Mouse (Mus musculus): ENCODE results near the gene Tbx2. TPM values are rescaled to one million over a fixed set of nuclear protein-coding genes. Genes with fewer than 3 reads are reported as not detected.

The Tbx2 gene
- 5.8 and 6.8 TPM in 2 replicates for polyA plus RNA-seq (2014; fragmentation: Nextera tagmentation; extraction: Ambion mirVana)

DNA sequence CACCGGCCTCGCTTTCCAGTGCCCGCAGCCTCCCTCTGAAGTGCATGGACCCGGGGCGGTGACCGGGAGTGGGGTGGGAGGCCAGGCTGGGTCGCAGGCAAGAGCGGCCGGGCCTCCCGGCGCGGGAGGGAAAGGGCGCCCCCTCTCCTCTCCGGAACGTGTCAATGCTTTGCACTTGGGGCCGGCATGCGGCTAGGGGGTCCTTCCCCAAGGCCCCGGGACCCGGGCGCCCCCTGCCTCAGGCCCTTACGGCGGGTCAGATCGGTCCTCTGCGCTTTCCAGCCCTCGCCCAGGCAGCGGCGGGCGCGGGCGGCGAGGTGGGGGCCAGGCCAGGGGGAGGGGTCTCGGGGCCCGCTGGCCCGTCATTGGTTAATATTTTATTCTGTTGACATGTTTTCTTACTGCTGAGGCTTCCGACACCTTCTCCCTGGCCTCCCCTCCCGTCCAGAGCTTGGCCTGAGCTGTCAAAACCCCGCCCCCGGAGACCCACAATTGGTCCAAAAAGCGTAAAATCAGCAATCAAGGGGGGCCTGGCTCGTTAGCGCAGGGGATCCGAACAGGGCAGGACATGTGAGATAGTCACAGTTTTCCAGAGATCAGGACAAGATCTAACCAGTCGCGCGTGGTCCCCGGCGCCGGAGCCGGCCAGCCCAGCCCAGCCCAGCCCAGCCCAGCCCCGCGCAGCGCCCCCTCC, at the start of gene Tbx2:
Tbx2 (plus strand) TSS at position 321 of the 694 bp plus-strand sequence.
- Histone ChIP-seq H3K4me2 (replicated peaks; ENCODE audit: low read depth, low read length) (peak within 1 kb of the TSS; percentile 87), H3K36me3 (ENCODE audit: control insufficient read depth, insufficient read depth, low read length) (no peaks in the 10 kb centered on the region; the same call in 1 of the 2 replicates), H3K27me3 (ENCODE audit: control insufficient read depth, insufficient read depth, low read length) (peaks cover 17% of the 10 kb centered on the region), H3K4me3 (ENCODE audit: low read depth, low read length) (peak within 1 kb of the TSS; percentile 59), H3K27ac (ENCODE audit: low read length) (peak within 1 kb of the TSS; percentile 78), H3K9ac (replicated peaks; ENCODE audit: low read depth, low read length) (peak within 1 kb of the TSS; percentile 81), H3K4me1 (ENCODE audit: control insufficient read depth, insufficient read depth, low read length) (peaks cover 22% of the 10 kb centered on the region; the same call in 1 of the 2 replicates), H3K9me3 (ENCODE audit: control insufficient read depth, low read depth, low read length) (no peaks in the 10 kb centered on the region)
- peak; percentile 64 for ATAC-seq (ENCODE audit: insufficient number of reproducible peaks, insufficient read depth, low FRiP score, low read depth)
- under 1% methylated on average over 49 of the region's 52 CpGs for WGBS

DNA sequence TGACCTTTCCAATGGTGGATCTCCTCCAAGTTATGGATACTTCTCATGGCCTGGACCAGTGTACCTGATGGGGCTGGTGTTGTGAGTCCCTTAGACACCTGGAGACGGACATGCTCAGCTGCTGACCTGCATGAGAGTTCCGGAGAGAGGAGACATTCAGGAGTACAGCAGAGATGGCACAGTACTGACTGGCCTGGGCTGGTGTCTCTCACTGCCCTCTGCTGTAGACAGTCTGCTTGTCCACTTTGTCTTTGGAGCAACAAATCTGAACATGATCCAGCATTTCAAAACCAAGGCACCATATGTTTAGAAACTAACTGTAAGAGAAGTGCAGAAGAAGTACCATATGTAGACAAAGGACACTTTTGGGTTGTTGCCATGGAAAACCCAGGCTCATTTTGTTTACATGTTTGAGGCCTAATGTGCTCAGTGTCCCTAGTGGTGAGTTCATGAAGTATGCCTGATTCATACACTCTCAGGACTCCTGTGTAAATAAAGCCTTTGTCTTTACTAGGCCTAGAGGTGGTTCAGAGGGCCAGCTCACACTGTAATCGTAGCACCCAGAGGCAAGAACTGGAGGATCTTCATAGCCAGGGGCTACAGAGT, 46.1 kb upstream of the Tbx2 start:
- H3K27ac ChIP-seq (ENCODE audit: low read length) = peak overlapping the region; percentile 29; the same call in 1 of the 2 replicates
- no peak overlapping the region for H3K4me3 ChIP-seq (ENCODE audit: low read depth, low read length)
- 0 out of 2 replicates have a peak, but pooled peaks have one; percentile 53 for ATAC-seq (ENCODE audit: insufficient number of reproducible peaks, insufficient read depth, low FRiP score, low read depth)
- no peaks in the 10 kb centered on the region for H3K36me3 ChIP-seq (ENCODE audit: control insufficient read depth, insufficient read depth, low read length)
- H3K4me2 ChIP-seq (replicated peaks; ENCODE audit: low read depth, low read length) = no peak overlapping the region
- H3K4me1 ChIP-seq (ENCODE audit: control insufficient read depth, insufficient read depth, low read length) = 0 out of 2 replicates have a peak, but pooled peaks cover 4% of the 10 kb centered on the region
- WGBS = 66% methylated on average over 3 of the region's 3 CpGs
- H3K9me3 ChIP-seq (ENCODE audit: control insufficient read depth, low read depth, low read length) = no peaks in the 10 kb centered on the region
- H3K27me3 ChIP-seq (ENCODE audit: control insufficient read depth, insufficient read depth, low read length) = no peaks in the 10 kb centered on the region
- H3K9ac ChIP-seq (replicated peaks; ENCODE audit: low read depth, low read length) = no peak overlapping the region

DNA sequence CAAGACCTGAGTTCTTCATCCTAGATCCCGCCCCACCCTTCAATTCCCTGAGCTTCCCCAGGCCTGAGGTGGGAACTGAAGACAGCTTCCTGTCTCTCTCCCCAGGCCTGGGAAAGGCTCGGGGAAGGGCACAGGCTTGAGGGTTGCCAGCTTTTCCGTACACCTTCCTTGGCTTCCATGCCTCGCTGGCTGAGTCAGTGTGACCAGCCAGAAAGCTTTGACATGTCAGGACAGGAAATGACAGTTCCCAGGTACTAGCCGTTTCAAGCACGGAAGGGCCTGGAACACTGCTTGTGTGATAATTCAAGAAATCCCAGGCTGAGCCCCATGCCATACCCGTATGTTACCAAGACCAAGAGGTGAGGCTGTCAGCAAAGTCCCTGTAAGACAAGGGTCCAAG, 42.6 kb upstream of the Tbx2 start:
- WGBS = 83% methylated on average over 7 of the region's 7 CpGs
- no peak for ATAC-seq (ENCODE audit: insufficient number of reproducible peaks, insufficient read depth, low FRiP score, low read depth)
- no peaks in the 10 kb centered on the region for H3K9me3 ChIP-seq (ENCODE audit: control insufficient read depth, low read depth, low read length)
- no peaks in the 10 kb centered on the region for H3K27me3 ChIP-seq (ENCODE audit: control insufficient read depth, insufficient read depth, low read length)
- H3K4me2 ChIP-seq (replicated peaks; ENCODE audit: low read depth, low read length) = no peak overlapping the region
- no peak overlapping the region for H3K9ac ChIP-seq (replicated peaks; ENCODE audit: low read depth, low read length)
- no peak overlapping the region for H3K4me3 ChIP-seq (ENCODE audit: low read depth, low read length)
- no peaks in the 10 kb centered on the region for H3K36me3 ChIP-seq (ENCODE audit: control insufficient read depth, insufficient read depth, low read length)
- peaks cover 10% of the 10 kb centered on the region; the same call in 1 of the 2 replicates for H3K4me1 ChIP-seq (ENCODE audit: control insufficient read depth, insufficient read depth, low read length)
- no peak overlapping the region for H3K27ac ChIP-seq (ENCODE audit: low read length)

DNA sequence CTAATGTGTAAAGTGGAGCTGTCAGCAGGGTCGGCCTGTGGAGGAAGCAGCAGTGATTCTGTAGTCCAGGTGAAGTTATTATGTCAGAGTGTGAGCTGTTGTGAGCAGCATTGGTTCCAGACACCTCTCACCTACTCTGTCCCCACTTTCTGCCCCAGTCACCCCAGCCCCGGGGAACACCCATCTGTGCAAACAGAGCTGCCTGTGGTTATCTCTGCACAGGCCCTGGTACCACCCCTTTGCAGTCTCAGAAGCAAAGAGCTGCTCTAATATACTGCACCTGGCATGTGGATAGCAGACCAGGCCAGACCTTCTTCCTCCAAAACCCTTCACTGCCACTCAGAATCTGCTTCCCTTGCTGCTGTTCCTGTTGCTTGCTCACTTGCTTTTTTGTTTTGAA, 42.1 kb upstream of the Tbx2 start:
- no peaks in the 10 kb centered on the region for H3K27me3 ChIP-seq (ENCODE audit: control insufficient read depth, insufficient read depth, low read length)
- WGBS = 52% methylated on average over 2 of the region's 2 CpGs
- H3K4me1 ChIP-seq (ENCODE audit: control insufficient read depth, insufficient read depth, low read length) = peaks cover 10% of the 10 kb centered on the region; the same call in 1 of the 2 replicates
- peak; percentile 47; the same call in 1 of the 2 replicates for ATAC-seq (ENCODE audit: insufficient number of reproducible peaks, insufficient read depth, low FRiP score, low read depth)
- H3K4me3 ChIP-seq (ENCODE audit: low read depth, low read length) = no peak overlapping the region
- peak overlapping the region; percentile 62; the same call in 1 of the 2 replicates for H3K27ac ChIP-seq (ENCODE audit: low read length)
- no peak overlapping the region for H3K4me2 ChIP-seq (replicated peaks; ENCODE audit: low read depth, low read length)
- H3K9me3 ChIP-seq (ENCODE audit: control insufficient read depth, low read depth, low read length) = no peaks in the 10 kb centered on the region
- no peaks in the 10 kb centered on the region for H3K36me3 ChIP-seq (ENCODE audit: control insufficient read depth, insufficient read depth, low read length)
- H3K9ac ChIP-seq (replicated peaks; ENCODE audit: low read depth, low read length) = no peak overlapping the region

DNA sequence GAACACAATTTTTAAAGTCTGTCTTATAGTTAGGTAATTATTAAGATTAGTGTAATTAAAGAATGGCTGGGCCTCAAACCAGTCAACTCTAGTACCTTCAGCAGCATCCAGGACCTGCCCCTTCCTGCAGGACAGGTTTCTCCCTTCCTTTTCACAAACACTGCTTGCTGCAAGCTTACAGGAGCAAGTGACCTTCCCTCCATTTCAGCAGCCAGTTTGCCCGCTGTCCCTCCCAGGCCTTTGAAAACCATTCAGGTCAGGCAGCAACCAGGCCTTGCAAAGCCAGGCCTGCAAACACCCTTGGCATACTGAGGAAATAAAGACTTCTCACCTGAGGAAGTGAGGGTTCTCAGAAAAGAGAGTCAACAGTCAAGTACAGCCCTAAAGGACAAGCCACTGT, 41.1 kb upstream of the Tbx2 start:
- no peaks in the 10 kb centered on the region for H3K36me3 ChIP-seq (ENCODE audit: control insufficient read depth, insufficient read depth, low read length)
- 57% methylated on average over 1 of the region's 1 CpGs for WGBS
- no peaks in the 10 kb centered on the region for H3K9me3 ChIP-seq (ENCODE audit: control insufficient read depth, low read depth, low read length)
- H3K27me3 ChIP-seq (ENCODE audit: control insufficient read depth, insufficient read depth, low read length) = no peaks in the 10 kb centered on the region
- no peak overlapping the region for H3K4me2 ChIP-seq (replicated peaks; ENCODE audit: low read depth, low read length)
- H3K27ac ChIP-seq (ENCODE audit: low read length) = peak overlapping the region; percentile 62; the same call in 1 of the 2 replicates
- H3K9ac ChIP-seq (replicated peaks; ENCODE audit: low read depth, low read length) = no peak overlapping the region
- ATAC-seq (ENCODE audit: insufficient number of reproducible peaks, insufficient read depth, low FRiP score, low read depth) = no peak
- peaks cover 5% of the 10 kb centered on the region; the same call in 1 of the 2 replicates for H3K4me1 ChIP-seq (ENCODE audit: control insufficient read depth, insufficient read depth, low read length)
- H3K4me3 ChIP-seq (ENCODE audit: low read depth, low read length) = no peak overlapping the region

DNA sequence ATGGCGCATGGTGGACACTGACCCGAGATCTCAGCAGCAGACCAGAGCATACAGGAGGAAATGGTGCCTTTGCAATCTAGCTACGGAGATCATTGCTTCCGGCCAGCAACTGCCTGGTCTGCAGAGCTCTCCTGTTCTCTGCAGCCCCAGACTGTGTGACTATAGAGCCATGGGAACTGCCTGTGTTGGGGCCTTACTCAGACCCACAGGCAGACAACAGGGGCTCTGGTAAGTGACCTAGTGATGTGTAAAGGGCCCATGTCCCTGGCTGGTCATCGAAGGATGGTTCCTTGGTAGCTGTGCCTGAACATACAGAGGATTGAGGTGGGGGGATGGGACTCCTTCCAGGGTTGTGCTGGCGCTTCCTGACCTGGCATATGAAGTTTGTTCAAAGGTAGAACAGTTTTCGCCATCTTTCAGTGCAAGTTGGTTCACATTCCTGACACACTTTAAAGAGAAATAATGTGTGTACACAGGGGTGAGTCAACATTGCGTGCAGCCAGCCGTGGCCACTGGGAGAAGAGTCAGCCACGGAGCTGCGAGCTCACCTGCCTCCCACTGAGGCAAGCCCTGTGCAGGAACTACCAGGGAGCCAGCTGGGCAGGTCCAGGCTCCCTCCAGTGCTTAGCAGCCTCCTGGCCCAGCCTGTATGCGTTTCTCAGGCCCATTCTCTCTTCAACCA, 39.7 kb upstream of the Tbx2 start:
- Histone ChIP-seq H3K9ac (replicated peaks; ENCODE audit: low read depth, low read length) (no peak overlapping the region), H3K9me3 (ENCODE audit: control insufficient read depth, low read depth, low read length) (no peaks in the 10 kb centered on the region), H3K4me2 (replicated peaks; ENCODE audit: low read depth, low read length) (no peak overlapping the region), H3K36me3 (ENCODE audit: control insufficient read depth, insufficient read depth, low read length) (no peaks in the 10 kb centered on the region), H3K27me3 (ENCODE audit: control insufficient read depth, insufficient read depth, low read length) (no peaks in the 10 kb centered on the region), H3K4me1 (ENCODE audit: control insufficient read depth, insufficient read depth, low read length) (peaks cover 5% of the 10 kb centered on the region; the same call in 1 of the 2 replicates), H3K4me3 (ENCODE audit: low read depth, low read length) (no peak overlapping the region), H3K27ac (ENCODE audit: low read length) (peak overlapping the region; percentile 82; the same call in 1 of the 2 replicates)
- peak; percentile 81 for ATAC-seq (ENCODE audit: insufficient number of reproducible peaks, insufficient read depth, low FRiP score, low read depth)
- 68% methylated on average over 12 of the region's 12 CpGs for WGBS

DNA sequence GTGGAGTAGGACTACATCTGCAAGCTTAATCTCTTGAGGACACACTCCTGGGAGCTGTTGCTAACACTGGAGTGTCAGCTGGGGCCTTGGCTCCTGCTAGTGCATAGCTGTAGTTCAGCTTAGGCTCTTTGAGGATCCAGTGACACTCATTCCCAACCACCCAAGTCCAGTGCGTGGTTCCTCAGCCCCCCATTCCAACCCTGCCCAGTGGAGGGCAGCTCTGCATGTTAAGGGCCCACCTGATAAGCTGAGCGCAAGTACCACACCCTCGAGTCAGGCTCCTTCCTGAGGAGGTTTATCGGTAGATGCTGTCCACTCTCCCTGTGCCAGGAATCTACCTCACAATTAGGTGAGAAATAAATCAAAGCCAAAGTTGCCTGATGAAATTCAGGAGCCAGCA, 32.9 kb upstream of the Tbx2 start:
- Histone ChIP-seq H3K4me2 (replicated peaks; ENCODE audit: low read depth, low read length) (no peak overlapping the region), H3K27me3 (ENCODE audit: control insufficient read depth, insufficient read depth, low read length) (no peaks in the 10 kb centered on the region), H3K36me3 (ENCODE audit: control insufficient read depth, insufficient read depth, low read length) (no peaks in the 10 kb centered on the region; the same call in 1 of the 2 replicates), H3K27ac (ENCODE audit: low read length) (no peak overlapping the region), H3K9me3 (ENCODE audit: control insufficient read depth, low read depth, low read length) (no peaks in the 10 kb centered on the region), H3K4me3 (ENCODE audit: low read depth, low read length) (no peak overlapping the region), H3K4me1 (ENCODE audit: control insufficient read depth, insufficient read depth, low read length) (no peaks in the 10 kb centered on the region), H3K9ac (replicated peaks; ENCODE audit: low read depth, low read length) (no peak overlapping the region)
- ATAC-seq (ENCODE audit: insufficient number of reproducible peaks, insufficient read depth, low FRiP score, low read depth) = peak; percentile 59; the same call in 1 of the 2 replicates
- WGBS = 48% methylated on average over 4 of the region's 4 CpGs

DNA sequence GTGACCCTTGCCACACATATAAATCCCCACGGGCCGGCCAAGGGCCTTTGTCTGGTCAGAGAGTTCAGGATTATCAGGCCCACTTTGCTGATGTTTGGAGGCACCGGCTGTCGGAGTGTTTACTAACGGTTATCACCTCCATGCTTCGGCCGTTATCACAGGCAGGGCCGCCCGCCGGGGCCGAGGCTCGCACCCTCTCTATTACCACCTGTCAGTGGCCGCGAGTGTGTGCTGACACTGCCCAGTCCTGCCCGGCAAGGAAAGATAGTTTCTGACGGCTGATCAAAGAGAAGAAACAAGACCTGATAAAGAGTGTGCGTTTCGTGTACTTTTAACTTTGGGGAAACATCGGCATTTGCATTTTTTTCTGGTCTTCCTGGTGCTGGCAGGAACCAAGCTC, 32.5 kb upstream of the Tbx2 start:
- H3K9ac ChIP-seq (replicated peaks; ENCODE audit: low read depth, low read length) = no peak overlapping the region
- H3K4me1 ChIP-seq (ENCODE audit: control insufficient read depth, insufficient read depth, low read length) = no peaks in the 10 kb centered on the region
- no peaks in the 10 kb centered on the region for H3K9me3 ChIP-seq (ENCODE audit: control insufficient read depth, low read depth, low read length)
- no peak overlapping the region for H3K27ac ChIP-seq (ENCODE audit: low read length)
- no peaks in the 10 kb centered on the region; the same call in 1 of the 2 replicates for H3K36me3 ChIP-seq (ENCODE audit: control insufficient read depth, insufficient read depth, low read length)
- ATAC-seq (ENCODE audit: insufficient number of reproducible peaks, insufficient read depth, low FRiP score, low read depth) = no peak; the same call in 1 of the 2 replicates
- H3K4me2 ChIP-seq (replicated peaks; ENCODE audit: low read depth, low read length) = no peak overlapping the region
- H3K27me3 ChIP-seq (ENCODE audit: control insufficient read depth, insufficient read depth, low read length) = no peaks in the 10 kb centered on the region
- no peak overlapping the region for H3K4me3 ChIP-seq (ENCODE audit: low read depth, low read length)
- WGBS = 14% methylated on average over 19 of the region's 19 CpGs

Measured in stomach, embryonic 14.5 days (tissue).